Mouse (Mus musculus) neutrophil, adult 5-6 weeks (primary cell): ENCODE results near the gene Fzr1. TPM values are rescaled to one million over a fixed set of nuclear protein-coding genes. Genes with fewer than 3 reads are reported as not detected.

ENCODE experiments used
- ATAC-seq: fragments of 151-379, 151-347 bp; 2 replicates; pipeline ENCODE4 v1.8.0; 2017; ENCODE audit warnings: mild to moderate bottlenecking, moderate TSS enrichment; ENCODE audit not compliant: insufficient number of reproducible peaks, poor library complexity, low FRiP score, severe bottlenecking; ENCODE audit errors: extremely low read depth
- total RNA-seq: library from RNA; stranded (forward); fragments of 200-1000 nt; gene quantifications from 2 replicates; pipeline ENCODE4 v1.2.3, GENCODE M21; 2017

Gene Fzr1
- total RNA-seq, 1 experiment from 2014 or later, result 16.8 TPM

DNA sequence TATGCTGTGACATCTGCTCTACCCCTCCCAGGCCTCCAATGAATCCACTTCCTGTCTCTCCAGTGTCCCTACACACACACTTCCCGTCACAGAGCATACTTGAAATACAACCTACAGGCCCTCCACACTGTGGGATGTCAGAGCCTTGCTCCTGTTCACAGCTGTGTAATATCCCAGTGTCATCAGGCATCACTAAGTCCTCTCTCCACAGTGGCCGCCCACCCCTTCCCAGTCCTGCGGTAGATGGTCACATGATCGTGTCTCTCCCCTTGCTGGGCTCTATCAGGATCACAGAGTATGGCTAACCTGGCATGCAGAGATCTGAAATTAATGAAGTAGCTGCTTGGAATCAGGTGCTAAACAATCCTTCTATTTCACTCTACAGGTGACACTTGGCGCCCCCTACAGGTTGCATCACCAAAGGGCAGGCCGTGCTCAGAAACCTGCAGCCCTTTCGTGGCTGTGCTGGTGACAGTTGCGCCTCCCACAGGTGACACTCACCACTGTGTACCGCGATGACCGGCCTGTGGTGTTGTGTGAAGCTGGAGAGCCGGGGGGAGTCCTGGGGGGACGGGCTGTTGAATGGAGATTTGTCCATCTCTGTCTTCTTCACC is 27.4 kb upstream of the Fzr1 start:
- ATAC-seq, result peak; percentile 25; the same call in 1 of the 2 replicates

DNA sequence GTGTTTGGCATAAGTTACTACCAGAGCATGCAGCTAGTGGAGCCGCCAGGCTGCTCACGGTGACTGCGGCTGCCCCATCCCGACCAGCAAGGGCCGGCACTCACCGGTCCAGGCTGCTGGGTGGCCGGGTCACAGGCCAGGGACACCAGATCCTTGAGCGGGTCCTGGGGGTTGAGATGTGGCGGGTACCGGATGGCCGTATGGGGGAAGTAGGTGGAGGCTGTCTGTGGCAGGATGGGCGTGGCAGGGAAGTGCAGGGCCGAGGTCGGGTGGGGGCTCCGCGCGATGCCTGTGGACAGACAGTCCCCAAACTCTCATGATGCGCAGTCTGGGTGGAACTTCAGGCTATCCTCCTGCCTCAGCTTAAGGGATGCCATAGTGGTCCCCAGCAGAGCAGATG is 26.4 kb upstream of the Fzr1 start:
- no peak for ATAC-seq

DNA sequence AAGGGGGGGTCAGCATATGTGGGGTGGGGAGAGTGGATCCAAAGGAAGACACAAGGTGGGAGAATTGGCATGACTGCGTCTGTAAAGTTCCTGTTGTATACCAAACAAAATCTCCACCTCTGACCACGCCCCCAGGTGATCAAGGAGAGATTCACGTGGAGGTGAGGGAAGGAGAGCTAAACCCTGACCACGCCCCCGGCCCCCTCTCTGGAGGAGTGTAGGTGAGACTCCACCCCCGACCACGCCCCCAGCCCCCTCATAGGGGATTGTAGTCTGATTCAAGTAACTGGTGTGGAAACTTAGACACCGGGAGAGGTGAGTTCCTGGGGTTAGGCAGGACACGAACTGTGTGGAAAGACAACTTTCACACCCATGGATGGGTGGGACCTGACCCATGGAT is 25.8 kb upstream of the Fzr1 start:
- no peak for ATAC-seq

DNA sequence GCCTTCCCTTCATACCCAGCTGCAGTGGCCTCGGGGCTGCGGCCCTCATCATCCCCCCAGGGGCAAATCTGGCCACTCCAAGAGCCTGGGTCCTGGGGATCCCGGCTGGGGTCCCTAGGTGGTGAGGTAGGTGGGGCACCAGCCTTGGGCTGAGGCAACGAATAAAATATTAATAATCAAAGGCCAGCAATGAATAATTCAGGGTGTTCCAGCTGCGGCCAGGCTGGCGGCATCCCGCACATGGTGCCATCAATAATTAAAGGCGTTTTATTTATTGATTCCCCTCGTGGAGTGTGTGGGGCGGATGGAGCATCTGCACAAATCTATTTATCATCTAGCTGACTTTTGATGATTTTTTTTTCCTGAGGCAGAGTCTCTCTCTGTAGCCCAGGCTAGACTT is 25.2 kb upstream of the Fzr1 start:
- ATAC-seq, result no peak

DNA sequence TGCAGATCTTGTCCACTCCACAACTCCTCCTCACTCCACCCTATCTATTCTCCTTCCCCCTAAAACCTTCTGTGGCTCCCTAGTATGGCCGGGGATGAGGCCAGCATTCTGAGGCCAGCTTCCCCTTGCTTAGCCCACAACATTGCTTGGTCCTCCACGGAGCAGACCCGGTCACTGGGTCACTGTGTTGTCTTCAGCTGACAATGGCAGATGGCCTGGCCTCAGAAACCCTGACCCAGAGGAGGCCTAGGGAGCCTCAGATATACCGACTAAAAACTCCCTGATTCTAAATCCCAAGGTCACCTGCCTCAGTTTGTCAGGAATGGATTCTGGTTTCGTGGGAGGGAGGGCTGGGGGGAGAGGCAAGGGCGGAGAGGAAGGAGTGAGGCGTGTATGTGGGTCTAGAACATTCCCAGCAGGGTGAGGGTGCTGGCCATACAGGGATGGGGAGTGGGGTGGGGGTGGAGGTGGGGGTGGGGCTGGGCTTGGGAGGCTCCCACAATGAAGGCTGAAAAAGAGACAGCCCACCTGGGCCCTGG is 24.0 kb upstream of the Fzr1 start:
- no peak for ATAC-seq

- ATAC-seq, result no peak
These were observed 23.4 kb upstream of the Fzr1 start for GRCm38 (mm10) chr10:81401521-81402226.

GRCm38 (mm10) chr10:81401205-81401520 is 22.8 kb upstream of the Fzr1 start:
- no peak for ATAC-seq

DNA sequence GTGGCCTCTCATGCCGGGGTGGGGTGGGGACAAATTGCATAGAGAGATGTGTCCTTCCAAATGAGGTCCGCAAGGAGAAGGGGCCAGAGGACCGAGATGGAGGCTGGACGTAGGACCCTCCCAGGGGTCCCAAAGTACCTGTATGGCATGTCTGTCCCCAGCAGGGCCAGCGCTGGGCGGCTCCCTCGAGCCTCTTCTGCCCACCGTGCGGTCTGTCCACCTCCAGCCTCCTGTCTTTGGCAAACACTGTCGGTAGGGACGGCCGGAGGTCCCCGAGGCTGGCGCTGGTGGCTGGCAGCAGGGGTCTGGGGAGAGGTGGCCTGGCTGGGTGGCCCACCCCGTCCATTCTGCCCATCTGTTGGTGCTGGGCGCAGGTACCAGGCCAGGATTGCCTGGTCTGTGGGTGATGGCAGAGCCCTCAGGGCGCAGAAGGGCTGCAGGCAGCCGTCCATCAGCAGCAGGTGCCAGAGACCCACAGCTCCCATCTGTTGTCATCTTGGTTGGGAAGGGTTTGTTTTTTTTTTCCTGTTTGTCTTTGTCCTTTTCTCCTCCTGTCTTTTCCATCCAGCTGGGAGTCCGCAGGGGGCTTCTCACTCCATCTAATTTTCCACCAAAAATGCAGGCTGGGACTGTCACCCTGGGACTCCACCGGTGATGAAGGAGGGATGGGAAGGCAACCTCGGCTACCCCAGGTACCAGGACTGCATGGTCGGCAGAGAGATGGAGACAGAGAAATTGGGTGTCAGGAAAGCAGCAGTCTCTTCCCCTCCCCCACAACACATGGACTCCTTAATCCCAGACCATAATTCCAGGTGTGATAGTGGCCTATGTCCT is 22.3 kb upstream of the Fzr1 start:
- ATAC-seq, result no peak

GRCm38 (mm10) chr10:81399798-81400308 is 21.5 kb upstream of the Fzr1 start:
- ATAC-seq, result no peak

- no peak for ATAC-seq
These were observed 21.0 kb upstream of the Fzr1 start for GRCm38 (mm10) chr10:81399296-81399695.

GRCm38 (mm10) chr10:81396749-81397148 is 18.4 kb upstream of the Fzr1 start:
- no peak for ATAC-seq

GRCm38 (mm10) chr10:81395865-81396264 is 17.5 kb upstream of the Fzr1 start:
- ATAC-seq, result no peak

DNA sequence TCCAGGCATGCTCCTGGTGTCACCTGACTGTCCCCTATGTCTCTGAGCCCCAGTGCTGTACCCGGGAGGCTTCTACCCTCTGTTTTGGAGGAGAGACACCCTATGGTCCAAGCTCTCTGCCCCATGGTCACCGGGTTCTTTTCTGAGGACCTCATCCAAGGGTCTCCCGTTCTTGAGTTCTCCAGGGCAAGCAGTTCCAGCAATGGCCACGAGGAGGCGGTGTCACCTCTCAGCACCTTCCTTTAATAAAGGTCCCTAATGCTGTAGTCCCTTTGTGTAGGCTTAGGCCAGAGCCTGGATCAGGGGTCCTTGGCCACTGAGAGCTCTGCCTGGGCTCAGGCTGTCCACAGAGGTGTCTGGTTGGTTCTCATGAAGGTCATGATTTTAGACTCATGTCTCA is 16.8 kb upstream of the Fzr1 start:
- ATAC-seq, result peak; percentile 49

DNA sequence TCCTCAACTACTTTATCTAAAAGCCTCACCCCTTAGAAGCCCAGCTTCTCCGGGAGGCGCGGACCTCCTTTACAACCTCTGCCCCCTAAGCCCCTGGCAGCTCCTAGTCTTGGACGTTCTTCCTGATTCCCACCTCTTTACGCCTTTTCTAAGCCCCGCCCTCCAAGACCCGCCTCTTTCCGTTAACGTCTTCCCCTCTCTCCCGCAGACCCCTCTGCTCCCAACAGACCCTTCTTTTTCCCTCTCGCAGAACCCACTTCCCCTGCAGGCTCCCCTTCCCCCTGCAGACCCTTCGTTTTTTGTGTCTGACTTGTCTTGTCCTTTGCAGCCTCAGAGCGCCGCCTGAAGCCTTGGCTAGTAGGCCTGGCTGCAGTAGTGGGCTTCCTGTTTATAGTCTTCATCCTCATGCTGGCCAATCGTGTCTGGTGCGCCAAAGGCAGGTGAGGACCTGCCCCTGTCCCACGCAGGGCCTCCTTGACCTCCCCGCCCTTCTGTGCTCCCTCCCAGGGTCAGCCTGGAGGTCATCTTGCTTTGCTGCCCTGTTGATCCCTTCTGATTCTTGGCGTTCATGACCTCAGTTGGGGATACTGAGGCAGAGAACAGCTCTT is 15.2 kb upstream of the Fzr1 start:
- no peak for ATAC-seq

DNA sequence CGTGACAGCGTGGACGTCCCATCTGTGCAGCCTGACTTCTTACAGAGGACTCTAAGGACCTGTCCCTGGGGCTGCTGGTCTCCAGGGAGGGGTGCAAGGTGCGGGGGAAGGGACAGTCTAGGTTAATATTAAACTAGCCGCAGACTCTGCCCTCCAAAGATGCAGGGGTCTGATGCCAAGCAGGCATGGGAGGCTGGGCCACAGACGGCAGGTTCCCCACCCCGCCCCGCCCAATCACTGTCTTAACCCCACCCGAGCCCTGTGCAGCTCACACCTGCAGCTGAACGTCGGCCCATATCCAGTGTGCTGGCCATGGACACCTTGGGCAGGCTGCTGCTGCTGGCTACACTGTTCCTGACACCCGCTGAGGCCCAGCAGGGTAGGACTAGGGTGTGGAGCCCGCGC is 14.5 kb upstream of the Fzr1 start, which contains the start of gene Smim24:
Smim24 (plus strand) TSS at position 271 of the 405 bp plus-strand sequence.
- ATAC-seq, result no peak

- no peak for ATAC-seq
These were observed 14.0 kb upstream of the Fzr1 start for GRCm38 (mm10) chr10:81392270-81392669.

DNA sequence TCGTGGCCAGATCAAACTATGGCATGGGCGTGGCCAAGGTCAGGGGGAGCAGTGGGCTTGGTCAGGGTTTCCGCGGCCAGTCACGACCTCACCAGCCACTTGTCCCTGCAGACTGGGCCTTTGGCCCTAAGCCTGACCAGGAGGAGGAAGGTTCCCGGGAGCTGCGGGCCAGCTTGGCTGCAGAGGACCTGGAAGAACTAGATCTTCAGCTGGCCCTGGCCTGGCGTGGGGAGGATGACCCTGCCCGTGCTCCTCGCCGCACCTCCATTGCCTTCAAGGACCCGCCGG is 12.3 kb upstream of the Fzr1 start:
- no peak for ATAC-seq

DNA sequence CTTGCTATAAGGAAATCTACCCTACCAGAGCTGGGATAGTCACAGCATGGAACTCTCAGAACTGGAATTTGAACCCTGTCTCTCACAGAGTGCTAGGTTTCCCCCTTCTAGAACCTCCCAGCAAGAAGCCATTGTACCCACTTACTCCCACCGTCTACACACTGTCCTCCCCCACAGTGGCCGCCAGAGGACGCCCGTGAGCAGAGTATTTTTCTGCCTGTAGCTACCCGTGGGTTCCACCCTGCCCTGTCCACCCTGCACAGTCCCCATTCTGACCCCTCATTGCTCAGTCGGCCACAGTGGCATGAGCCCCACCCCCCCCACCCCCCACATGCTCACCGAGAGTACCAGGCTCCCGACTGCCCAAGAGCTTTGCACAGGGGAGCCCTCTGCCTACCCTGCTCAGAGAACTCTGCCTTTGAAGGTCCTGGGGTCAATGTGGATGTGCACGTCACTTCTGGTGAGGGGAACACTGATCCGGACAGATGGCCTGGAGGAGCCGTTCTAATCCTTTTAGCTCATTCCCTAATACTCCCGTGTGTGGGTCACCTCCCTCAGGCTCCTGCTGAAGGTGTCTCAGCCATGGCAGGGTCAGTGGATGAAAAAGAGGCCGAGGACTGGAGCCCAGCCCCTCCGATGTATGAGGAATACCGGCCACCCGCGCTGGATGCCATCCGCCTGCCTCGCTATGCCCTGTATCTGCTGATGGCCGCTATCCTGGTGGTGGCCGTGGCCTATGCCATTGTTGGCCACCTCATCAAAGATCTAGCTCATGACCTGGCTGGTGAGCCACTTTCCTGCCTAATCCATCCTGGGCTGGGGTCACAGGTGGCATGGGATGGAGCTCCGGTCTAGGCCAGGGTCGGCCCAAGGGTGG is 11.7 kb upstream of the Fzr1 start:
- peak; percentile 70 for ATAC-seq

- ATAC-seq, result no peak
These were observed 11.1 kb upstream of the Fzr1 start for GRCm38 (mm10) chr10:81389373-81389772.
